Mouse (Mus musculus) heart, embryonic 13.5 days (tissue): ENCODE measurements around the gene Sept1. TPM values are rescaled to one million over a fixed set of nuclear protein-coding genes. Genes with fewer than 3 reads are reported as not detected.

Experiments
- ATAC-seq: fragments of 200-750 bp; cut with Nextera tagmentation; 2 replicates; pipeline ENCODE4 v1.8.0; 2017; ENCODE audit warnings: moderate TSS enrichment; ENCODE audit not compliant: insufficient number of reproducible peaks, low FRiP score, low TSS enrichment; ENCODE audit errors: extremely low read depth
- H3K27ac ChIP-seq: fragments of 300-500 bp; sonication (generic); replicated peaks from 2 replicates; pipeline ENCODE4 v1.5.1; 2015; ENCODE audit warnings: moderate library complexity, mild to moderate bottlenecking, inconsistent platforms
- H3K27me3 ChIP-seq: fragments of 300-500 bp; sonication (generic); replicated peaks from 2 replicates; pipeline ENCODE4 v1.6.1; 2015; ENCODE audit warnings: mild to moderate bottlenecking, inconsistent platforms
- H3K36me3 ChIP-seq: fragments of 300-500 bp; sonication (generic); 2 replicates; pipeline ENCODE4 v1.6.1; 2015; ENCODE audit warnings: mild to moderate bottlenecking, inconsistent platforms
- H3K4me1 ChIP-seq: fragments of 300-500 bp; sonication (generic); 2 replicates; pipeline ENCODE4 v1.6.1; 2015; ENCODE audit warnings: inconsistent platforms
- H3K4me2 ChIP-seq: fragments of 300-500 bp; sonication (generic); 2 replicates; pipeline ENCODE4 v1.6.1; 2015; ENCODE audit warnings: inconsistent platforms, mild to moderate bottlenecking, moderate library complexity
- H3K4me3 ChIP-seq: fragments of 300-500 bp; sonication (generic); 2 replicates; pipeline ENCODE4 v1.5.1; 2015; ENCODE audit warnings: moderate library complexity, mild to moderate bottlenecking, inconsistent platforms
- H3K9ac ChIP-seq: fragments of 300-500 bp; sonication (generic); 2 replicates; pipeline ENCODE4 v1.6.1; 2015; ENCODE audit warnings: inconsistent platforms, mild to moderate bottlenecking, moderate library complexity
- H3K9me3 ChIP-seq: fragments of 300-500 bp; sonication (generic); 2 replicates; pipeline ENCODE4 v1.6.1; 2016; ENCODE audit warnings: inconsistent platforms
- WGBS: fragments of 180-500 bp; shearing (Covaris S2); methylation state at CpG from one replicate; pipeline ENCODE4 v1.1.7; 2015; ENCODE audit warnings: mixed read lengths; 5-methylcytosine and 5-hydroxymethylcytosine counted together
- polyA plus RNA-seq: library from polyadenylated mRNA; unstranded; fragments of >200 nt; fragmentation: Nextera tagmentation; extraction: Ambion mirVana; gene quantifications from 2 replicates; pipeline ENCODE4 v1.2.1, GENCODE M21; 2015

The Sept1 gene
- polyA plus RNA-seq, 1 experiment from 2014 or later = 23.1 TPM

DNA sequence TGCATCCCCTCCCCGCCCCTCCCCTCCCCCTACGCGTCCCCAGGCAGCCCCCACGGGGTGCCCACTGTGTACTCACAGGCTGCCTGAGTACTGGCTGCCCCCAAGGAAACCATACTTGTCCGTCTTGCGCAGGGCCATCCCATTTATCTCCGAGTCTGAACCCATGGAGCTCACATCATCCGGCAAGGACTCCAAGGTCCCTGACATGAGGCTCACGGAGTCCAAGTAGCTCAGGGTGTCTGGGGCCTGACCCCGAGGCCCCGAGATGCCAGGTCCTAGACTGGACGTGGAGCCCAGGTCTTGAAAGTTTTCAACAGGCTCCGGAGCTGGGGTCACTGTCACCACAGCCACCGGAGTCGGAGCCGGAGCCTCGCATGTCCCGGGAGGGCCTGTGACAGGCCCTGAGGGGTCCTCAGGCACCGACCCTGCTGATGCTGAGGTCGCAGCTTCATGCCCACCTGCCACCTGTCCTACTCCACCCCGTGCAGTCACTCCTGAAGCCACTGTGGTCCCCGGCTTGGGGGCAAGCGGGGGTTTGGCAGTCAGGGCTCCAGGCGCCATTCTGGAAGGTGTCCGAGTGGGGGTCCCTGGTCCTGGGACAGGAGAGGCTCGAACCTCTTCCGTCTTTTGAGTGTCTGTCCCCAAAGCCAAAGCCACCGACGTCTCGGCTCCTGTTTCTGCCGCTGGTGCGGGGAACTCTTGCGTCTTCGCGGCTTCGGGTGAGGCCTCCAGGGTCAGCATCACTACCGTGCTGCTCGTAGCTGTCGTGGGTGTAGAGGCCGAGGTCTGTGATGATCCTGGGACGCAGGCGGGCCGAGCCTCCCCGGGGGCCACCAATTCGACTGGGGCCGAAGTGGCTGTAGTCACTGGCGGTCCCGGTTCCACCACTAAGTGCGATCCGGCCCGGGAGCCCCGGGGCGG is 25.3 kb downstream of the Sept1 start:
- under 1% methylated on average over 52 of the region's 53 CpGs for WGBS
- Histone ChIP-seq H3K4me3 (peak overlapping the region; percentile 97), H3K27me3 (no peaks in the 10 kb centered on the region), H3K27ac (peak overlapping the region; percentile 94), H3K4me1 (peaks cover 49% of the 10 kb centered on the region), H3K9ac (peak overlapping the region; percentile 97), H3K4me2 (peak overlapping the region; percentile 98), H3K36me3 (peaks cover 26% of the 10 kb centered on the region), H3K9me3 (no peaks in the 10 kb centered on the region)
- no peak for ATAC-seq

DNA sequence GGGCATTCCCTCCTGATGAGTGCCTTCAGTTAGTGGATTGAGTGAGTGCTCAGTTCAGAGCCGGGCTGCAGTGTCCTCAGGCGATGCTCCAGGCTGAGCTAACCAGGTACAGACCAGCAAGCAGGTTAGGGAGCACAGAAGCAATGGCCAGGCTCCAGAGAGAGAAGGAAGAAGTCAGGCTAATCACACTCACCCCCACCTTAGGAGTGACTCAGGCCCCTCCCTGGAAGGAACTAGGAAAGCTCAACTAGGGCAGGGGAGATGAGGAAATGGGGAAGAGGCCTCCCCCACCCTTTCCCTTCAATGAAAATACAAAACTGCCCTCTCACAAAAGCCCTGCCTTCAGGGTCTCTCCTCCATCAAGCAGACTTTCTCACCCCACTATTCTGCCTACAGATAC is 26.3 kb downstream of the Sept1 start:
- Histone ChIP-seq H3K9me3 (no peaks in the 10 kb centered on the region), H3K36me3 (peaks cover 35% of the 10 kb centered on the region), H3K27me3 (no peaks in the 10 kb centered on the region), H3K9ac (peak overlapping the region; percentile 97), H3K4me3 (peak overlapping the region; percentile 97), H3K4me2 (peak overlapping the region; percentile 98), H3K27ac (peak overlapping the region; percentile 94), H3K4me1 (peaks cover 46% of the 10 kb centered on the region)
- ATAC-seq = no peak
- 53% methylated on average over 2 of the region's 2 CpGs for WGBS

DNA sequence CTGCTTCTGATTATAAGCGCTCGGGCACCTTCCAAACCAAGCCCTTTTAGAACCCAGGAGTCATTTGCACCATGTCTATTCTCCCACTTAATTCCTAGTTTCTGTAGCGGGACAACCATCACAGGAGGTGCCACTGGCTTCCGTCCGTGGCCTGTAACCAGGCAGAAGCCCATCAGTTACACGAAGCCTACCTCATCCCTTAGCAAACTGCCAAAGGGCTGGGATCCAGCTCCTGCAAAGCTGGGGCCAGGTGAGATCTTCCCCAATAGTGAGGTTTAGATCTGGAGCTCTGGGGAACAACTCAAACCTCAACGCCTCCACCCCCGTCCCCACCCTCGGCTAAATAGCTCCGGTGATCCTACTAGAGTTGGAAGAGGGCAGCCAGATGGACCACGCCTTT is 36.4 kb downstream of the Sept1 start:
- Histone ChIP-seq H3K4me1 (peaks cover 19% of the 10 kb centered on the region), H3K27me3 (no peaks in the 10 kb centered on the region), H3K4me3 (peak overlapping the region; percentile 83), H3K36me3 (peaks cover 82% of the 10 kb centered on the region), H3K27ac (peak overlapping the region; percentile 87), H3K9ac (peak overlapping the region; percentile 84), H3K9me3 (no peaks in the 10 kb centered on the region), H3K4me2 (peak overlapping the region; percentile 83)
- 56% methylated on average over 11 of the region's 11 CpGs for WGBS
- no peak for ATAC-seq

DNA sequence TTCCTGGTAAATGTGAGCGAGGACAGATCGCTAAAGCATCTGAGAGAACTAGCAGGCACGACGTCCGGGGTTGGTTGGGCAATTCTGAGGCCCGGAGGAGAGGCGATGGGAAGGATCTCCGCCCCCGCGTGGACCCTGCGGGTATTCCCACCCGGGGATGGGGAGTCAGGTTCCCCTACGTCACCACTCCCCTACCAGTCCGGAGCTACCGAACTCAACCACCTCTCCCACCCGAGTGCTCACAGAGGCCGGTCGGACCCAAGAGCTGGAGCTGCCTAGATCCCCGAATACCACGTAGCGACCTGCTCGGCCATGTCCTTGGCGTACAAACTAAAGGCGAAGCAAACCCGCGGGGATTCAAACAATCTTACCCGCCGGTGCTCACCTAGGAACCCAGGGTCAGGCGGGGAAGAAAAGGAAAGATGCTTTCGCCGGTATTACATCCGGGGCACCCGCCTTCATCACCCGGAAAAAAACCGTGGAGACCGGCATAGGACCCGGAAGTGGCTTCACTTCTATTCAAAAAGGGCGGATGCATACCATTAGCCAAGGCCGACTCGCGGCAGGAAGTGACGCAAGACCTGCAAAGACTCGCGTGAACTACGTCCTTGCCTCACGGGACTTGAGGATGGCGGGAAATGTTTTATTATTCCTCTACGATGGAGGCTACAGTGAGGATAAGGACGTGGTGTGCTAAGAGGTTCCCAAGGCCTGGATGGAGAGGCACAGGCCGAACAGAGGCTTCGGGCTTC is 37.2 kb downstream of the Sept1 start, which contains the start of gene Cd2bp2:
Gene Cd2bp2, minus strand, starts transcription at position 507 of the 752 bp plus-strand sequence.
- peaks cover 19% of the 10 kb centered on the region for H3K4me1 ChIP-seq
- peak within 1 kb of the TSS; percentile 83 for H3K4me3 ChIP-seq
- peak; percentile 90 for ATAC-seq
- H3K4me2 ChIP-seq = peak within 1 kb of the TSS; percentile 83
- H3K36me3 ChIP-seq = peaks cover 80% of the 10 kb centered on the region
- under 1% methylated on average over 51 of the region's 51 CpGs for WGBS
- no peaks in the 10 kb centered on the region for H3K9me3 ChIP-seq
- peak within 1 kb of the TSS; percentile 94 for H3K27ac ChIP-seq
- no peaks in the 10 kb centered on the region for H3K27me3 ChIP-seq
- H3K9ac ChIP-seq = peak within 1 kb of the TSS; percentile 89

DNA sequence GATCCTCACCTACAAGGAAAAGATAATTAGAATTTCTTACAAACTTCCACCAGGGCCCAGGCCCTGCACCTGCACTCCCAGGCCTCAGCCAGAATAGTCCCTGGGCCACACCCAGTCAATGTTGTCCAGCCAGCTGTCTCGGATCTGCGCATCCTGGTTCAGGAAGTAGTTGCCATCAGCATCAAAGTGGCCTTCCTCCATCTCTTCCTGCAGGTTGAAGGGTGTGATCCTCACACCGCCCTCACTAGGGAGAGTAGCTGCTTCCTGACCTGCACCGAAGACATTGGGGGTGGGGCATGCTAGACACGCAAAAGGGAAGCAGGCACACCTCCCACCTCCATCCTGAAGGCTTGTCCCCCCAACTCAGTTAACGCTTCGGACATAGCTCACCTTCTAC is 38.3 kb downstream of the Sept1 start:
- no peak for ATAC-seq
- no peaks in the 10 kb centered on the region for H3K27me3 ChIP-seq
- H3K4me1 ChIP-seq = peaks cover 19% of the 10 kb centered on the region
- WGBS = 75% methylated on average over 7 of the region's 7 CpGs
- H3K27ac ChIP-seq = peak overlapping the region; percentile 94
- H3K36me3 ChIP-seq = peaks cover 69% of the 10 kb centered on the region
- H3K4me3 ChIP-seq = peak overlapping the region; percentile 83
- H3K4me2 ChIP-seq = peak overlapping the region; percentile 83
- peak overlapping the region; percentile 89 for H3K9ac ChIP-seq
- H3K9me3 ChIP-seq = no peaks in the 10 kb centered on the region

DNA sequence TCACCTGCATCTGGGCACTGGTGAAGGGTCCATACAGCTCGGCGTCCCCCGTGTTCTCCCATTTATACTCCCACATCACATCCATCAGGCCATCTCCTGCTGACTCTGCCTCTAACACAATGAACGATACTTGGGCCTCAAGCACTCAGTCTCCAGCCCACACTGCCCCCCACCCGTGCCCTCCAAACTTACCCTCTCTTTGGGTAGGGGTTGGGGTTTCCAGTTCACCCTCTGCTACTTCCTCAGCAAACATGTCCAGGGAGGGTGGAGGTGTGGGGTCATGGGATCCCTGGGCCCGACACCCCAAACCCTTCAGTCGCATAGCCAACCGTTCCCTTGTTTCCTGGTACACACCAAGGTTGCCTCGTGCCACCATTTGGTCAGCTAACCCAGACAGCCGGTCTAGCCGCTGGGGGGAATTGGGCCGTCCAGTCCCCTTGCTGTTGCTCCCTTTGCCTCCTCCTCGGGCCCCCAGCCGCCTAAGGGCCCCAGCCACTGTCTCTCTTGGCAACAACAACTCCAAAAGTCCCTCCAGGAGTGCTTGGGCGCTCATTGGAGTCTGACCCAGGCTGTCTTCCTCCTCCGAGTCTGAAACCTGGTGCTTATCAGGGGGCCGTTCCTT is 38.8 kb downstream of the Sept1 start:
- H3K4me3 ChIP-seq = peak overlapping the region; percentile 83
- peaks cover 64% of the 10 kb centered on the region for H3K36me3 ChIP-seq
- H3K27ac ChIP-seq = no peak overlapping the region
- H3K9me3 ChIP-seq = no peaks in the 10 kb centered on the region
- 93% methylated on average over 17 of the region's 17 CpGs for WGBS
- H3K9ac ChIP-seq = peak overlapping the region; percentile 89; the same call in 1 of the 2 replicates
- ATAC-seq = no peak
- H3K4me1 ChIP-seq = peaks cover 19% of the 10 kb centered on the region
- no peaks in the 10 kb centered on the region for H3K27me3 ChIP-seq
- H3K4me2 ChIP-seq = peak overlapping the region; percentile 83

DNA sequence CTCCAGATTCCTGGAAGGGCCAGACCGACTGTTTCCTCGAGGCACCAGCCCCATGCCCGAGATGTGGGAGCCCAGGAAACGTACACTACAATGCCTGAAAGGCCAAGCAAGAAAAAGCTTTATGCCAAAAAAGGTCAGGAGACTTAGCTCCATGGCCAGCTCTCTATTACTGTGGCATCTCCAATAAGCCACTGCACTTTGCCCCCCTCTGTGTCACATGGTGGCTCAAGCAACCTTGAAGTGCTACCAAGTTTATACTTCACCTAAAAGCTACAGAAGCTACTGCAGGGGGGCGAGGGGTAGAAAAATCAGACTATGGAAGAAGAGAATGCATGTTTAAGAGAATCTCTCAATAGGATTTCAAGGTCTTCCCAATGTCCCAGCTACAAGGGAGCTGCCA is 39.9 kb downstream of the Sept1 start:
- Histone ChIP-seq H3K9ac (no peak overlapping the region), H3K36me3 (peaks cover 53% of the 10 kb centered on the region), H3K4me2 (no peak overlapping the region), H3K9me3 (no peaks in the 10 kb centered on the region), H3K27ac (no peak overlapping the region), H3K4me3 (no peak overlapping the region), H3K27me3 (no peaks in the 10 kb centered on the region), H3K4me1 (peaks cover 19% of the 10 kb centered on the region)
- ATAC-seq = no peak
- WGBS = 91% methylated on average over 5 of the region's 5 CpGs

DNA sequence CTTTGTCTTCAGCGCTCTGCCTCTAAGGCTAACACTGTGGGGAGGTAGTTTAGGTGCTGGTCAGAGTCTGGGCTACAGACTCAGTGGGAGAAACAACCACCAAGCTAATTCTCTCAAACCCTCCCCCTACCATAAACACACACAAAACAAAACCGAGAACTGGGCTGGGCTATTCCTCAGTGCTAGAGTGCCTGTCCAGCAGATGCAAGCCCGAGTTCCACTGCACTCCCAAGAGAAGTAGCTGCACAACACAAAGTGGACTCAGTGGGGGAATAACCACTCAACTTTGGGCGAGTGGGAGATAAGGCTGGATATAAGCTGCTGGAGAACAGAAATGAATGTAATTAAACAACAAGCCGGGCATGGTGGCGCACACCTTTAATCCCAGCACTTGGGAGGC is 42.3 kb downstream of the Sept1 start:
- H3K27me3 ChIP-seq = no peaks in the 10 kb centered on the region
- H3K36me3 ChIP-seq = peaks cover 38% of the 10 kb centered on the region
- H3K27ac ChIP-seq = no peak overlapping the region
- no peaks in the 10 kb centered on the region for H3K9me3 ChIP-seq
- H3K9ac ChIP-seq = no peak overlapping the region
- 79% methylated on average over 6 of the region's 6 CpGs for WGBS
- H3K4me2 ChIP-seq = no peak overlapping the region
- H3K4me3 ChIP-seq = no peak overlapping the region
- ATAC-seq = no peak
- peaks cover 12% of the 10 kb centered on the region for H3K4me1 ChIP-seq

DNA sequence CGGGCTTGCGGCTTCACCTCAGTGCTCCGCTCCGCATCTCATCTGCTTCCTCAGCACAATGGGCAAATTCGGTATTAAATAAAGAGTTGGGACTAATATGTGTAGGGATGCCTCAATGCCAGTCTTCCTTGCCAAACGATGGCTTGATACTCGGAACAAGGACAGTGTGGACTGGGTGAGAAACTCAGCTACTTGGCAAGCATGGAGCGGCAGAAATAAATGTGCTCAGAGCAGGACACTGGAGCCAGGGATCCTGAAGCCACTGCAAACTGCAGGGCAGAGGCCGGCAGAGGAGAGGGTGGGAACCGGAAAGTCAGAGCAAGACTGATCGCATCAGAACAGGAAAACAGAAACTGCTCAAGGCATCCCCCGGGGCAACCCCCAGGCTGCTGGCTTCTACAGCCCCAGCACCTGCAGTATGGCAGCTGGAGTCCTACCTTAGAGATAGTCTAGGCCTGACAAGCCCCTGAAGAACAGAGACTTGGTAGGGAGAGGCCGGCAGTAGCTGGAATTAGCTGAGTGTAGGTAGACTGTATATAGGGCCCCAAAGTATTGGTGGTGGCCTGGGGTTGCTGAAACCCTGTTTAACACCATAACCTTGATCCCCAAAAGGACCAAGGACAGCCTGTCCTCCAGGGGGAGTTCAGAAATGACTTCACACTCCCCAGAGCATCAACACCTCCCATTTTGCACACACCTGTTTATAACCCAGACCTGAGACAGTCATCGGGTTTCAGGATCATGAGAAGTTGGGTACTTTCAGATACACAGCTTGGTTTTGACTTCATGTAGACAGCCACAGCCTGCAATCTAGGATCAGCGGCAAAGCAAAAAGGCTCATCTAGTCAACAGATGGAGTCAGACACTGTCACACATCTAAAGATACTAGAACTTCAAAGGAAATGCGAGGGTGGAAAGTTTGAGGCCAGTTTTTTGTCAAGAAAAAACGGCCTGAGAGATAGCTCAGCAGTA is 44.3 kb downstream of the Sept1 start:
- no peak overlapping the region for H3K27ac ChIP-seq
- ATAC-seq = no peak
- WGBS = 72% methylated on average over 17 of the region's 17 CpGs
- H3K36me3 ChIP-seq = peaks cover 27% of the 10 kb centered on the region
- H3K9me3 ChIP-seq = no peaks in the 10 kb centered on the region
- no peaks in the 10 kb centered on the region for H3K27me3 ChIP-seq
- no peak overlapping the region for H3K4me3 ChIP-seq
- H3K4me1 ChIP-seq = no peaks in the 10 kb centered on the region
- H3K9ac ChIP-seq = no peak overlapping the region
- H3K4me2 ChIP-seq = no peak overlapping the region

DNA sequence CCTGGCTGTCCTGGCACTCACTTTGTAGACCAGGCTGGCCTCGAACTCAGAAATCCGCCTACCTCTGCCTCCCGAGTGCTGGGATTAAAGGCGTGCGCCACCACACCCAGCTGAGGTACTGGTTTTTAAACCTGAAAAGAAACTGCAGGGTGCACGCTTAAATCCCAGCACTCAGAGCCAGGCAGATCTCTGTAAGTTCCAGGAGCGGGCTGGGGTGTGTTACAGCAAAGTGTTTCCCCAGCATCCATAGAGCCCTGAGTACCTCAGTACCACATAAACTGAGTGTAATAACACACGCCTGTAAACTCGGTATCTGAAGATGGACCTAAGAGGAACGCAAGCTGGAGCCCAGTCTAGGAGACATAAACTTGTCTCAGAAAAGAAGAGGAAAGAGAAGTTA is 45.6 kb downstream of the Sept1 start:
- no peak overlapping the region for H3K9ac ChIP-seq
- H3K27ac ChIP-seq = no peak overlapping the region
- no peak overlapping the region for H3K4me2 ChIP-seq
- H3K36me3 ChIP-seq = peaks cover 14% of the 10 kb centered on the region
- no peaks in the 10 kb centered on the region for H3K4me1 ChIP-seq
- no peak overlapping the region for H3K4me3 ChIP-seq
- H3K9me3 ChIP-seq = no peaks in the 10 kb centered on the region
- H3K27me3 ChIP-seq = no peaks in the 10 kb centered on the region
- ATAC-seq = no peak
- 64% methylated on average over 10 of the region's 10 CpGs for WGBS
